In genomic region chr6:91156062-91156461, GRCm38 (mm10) we compare ENCODE assay signal across 8 mouse cellular contexts. TPM values are rescaled to one million over a fixed set of nuclear protein-coding genes. Genes with fewer than 3 reads are reported as not detected.
DNase-seq lines count a peak whose midpoint lies in the region; ATAC-seq and TF ChIP-seq lines count a peak whose summit lies in the region.

No protein-coding gene starts in this region.

- TF ChIP-seq CTCF in intestine, postnatal 0 days (IDR thresholded peaks at IDR 0.05; ENCODE audit: low read depth): no peak

- peak overlapping the region; percentile 59 for H3K4me3 ChIP-seq in forebrain, embryonic 11.5 days (ENCODE audit: low read depth, low read length)
- peak overlapping the region; percentile 65 for H3K4me3 ChIP-seq in intestine, postnatal 0 days (ENCODE audit: low read depth, low read length)
- H3K4me3 ChIP-seq in neural tube, embryonic 14.5 days (ENCODE audit: low read depth, low read length): peak overlapping the region; percentile 63

- no peak overlapping the region; the same call in 1 of the 2 replicates for H3K9ac ChIP-seq in forebrain, embryonic 11.5 days (ENCODE audit: low read length)
- H3K9ac ChIP-seq in intestine, postnatal 0 days (ENCODE audit: low read depth, low read length): no peak overlapping the region
- H3K9ac ChIP-seq in neural tube, embryonic 14.5 days (replicated peaks; ENCODE audit: low read depth, low read length): no peak overlapping the region

- peak; percentile 79 for DNase-seq in layer of hippocampus, adult 9-11 months
- DNase-seq in layer of hippocampus, postnatal 14 days (ENCODE audit: low spot score in 2 of 2): no peak
- DNase-seq in forebrain, embryonic 11.5 days (ENCODE audit: low spot score): no peak
- no peak for DNase-seq in gastrocnemius, postnatal 25 days
- DNase-seq in spleen, postnatal 10 days (ENCODE audit: low spot score in 2 of 2): no peak

- peak overlapping the region; percentile 18; the same call in 1 of the 2 replicates for H3K27ac ChIP-seq in forebrain, embryonic 11.5 days (ENCODE audit: low read depth, low read length)
- no peak overlapping the region for H3K27ac ChIP-seq in intestine, postnatal 0 days (ENCODE audit: low read depth, low read length)
- H3K27ac ChIP-seq in neural tube, embryonic 14.5 days (ENCODE audit: low read depth, low read length): peak overlapping the region; percentile 85

- H3K4me2 ChIP-seq in forebrain, embryonic 11.5 days (ENCODE audit: low read depth, low read length, severe bottlenecking): peak overlapping the region; percentile 85
- peak overlapping the region; percentile 92 for H3K4me2 ChIP-seq in intestine, postnatal 0 days (replicated peaks; ENCODE audit: low read depth)
- H3K4me2 ChIP-seq in neural tube, embryonic 14.5 days (ENCODE audit: low read depth, low read length): peak overlapping the region; percentile 70

- no peaks in the 10 kb centered on the region for H3K27me3 ChIP-seq in forebrain, embryonic 11.5 days (ENCODE audit: control insufficient read depth, insufficient read depth, low read length)
- H3K27me3 ChIP-seq in intestine, postnatal 0 days (replicated peaks; ENCODE audit: control insufficient read depth, insufficient read depth, low read length): 0 out of 2 replicates have a peak, but pooled peaks cover 4% of the 10 kb centered on the region
- H3K27me3 ChIP-seq in neural tube, embryonic 14.5 days (ENCODE audit: control insufficient read depth, insufficient read depth, low read length): no peaks in the 10 kb centered on the region

- no peaks in the 10 kb centered on the region for H3K36me3 ChIP-seq in forebrain, embryonic 11.5 days (ENCODE audit: control insufficient read depth, insufficient read depth, low read length)
- H3K36me3 ChIP-seq in intestine, postnatal 0 days (ENCODE audit: control insufficient read depth, insufficient read depth): no peaks in the 10 kb centered on the region; the same call in 1 of the 2 replicates
- H3K36me3 ChIP-seq in neural tube, embryonic 14.5 days (ENCODE audit: control insufficient read depth, insufficient read depth, low read length): no peaks in the 10 kb centered on the region

- no peaks in the 10 kb centered on the region for H3K9me3 ChIP-seq in forebrain, embryonic 11.5 days (ENCODE audit: control insufficient read depth, low read length)
- no peaks in the 10 kb centered on the region for H3K9me3 ChIP-seq in intestine, postnatal 0 days (ENCODE audit: control insufficient read depth)
- H3K9me3 ChIP-seq in neural tube, embryonic 14.5 days (ENCODE audit: control insufficient read depth, low read length): no peaks in the 10 kb centered on the region

- H3K4me1 ChIP-seq in forebrain, embryonic 11.5 days (replicated peaks; ENCODE audit: control insufficient read depth, insufficient read depth, low read length): peaks cover 12% of the 10 kb centered on the region; the same call in 1 of the 2 replicates
- H3K4me1 ChIP-seq in intestine, postnatal 0 days (replicated peaks; ENCODE audit: control insufficient read depth, insufficient read depth, low read length): peaks cover 13% of the 10 kb centered on the region; the same call in 1 of the 2 replicates
- H3K4me1 ChIP-seq in neural tube, embryonic 14.5 days (ENCODE audit: control insufficient read depth, insufficient read depth, low read length): peaks cover 54% of the 10 kb centered on the region

- 22% methylated on average over 4 of the region's 4 CpGs for WGBS in forebrain, embryonic 11.5 days
- WGBS in intestine, postnatal 0 days: 19% methylated on average over 4 of the region's 4 CpGs
- 12% methylated on average over 4 of the region's 4 CpGs for WGBS in neural tube, embryonic 14.5 days

- no peak for ATAC-seq in forebrain, embryonic 11.5 days (replicated peaks; ENCODE audit: low FRiP score)
- ATAC-seq in intestine, postnatal 0 days: no peak
- ATAC-seq in neural tube, embryonic 14.5 days (ENCODE audit: low read depth): no peak
- no peak for ATAC-seq in cerebellum, adult (ENCODE audit: insufficient number of reproducible peaks, low FRiP score, low TSS enrichment)

RNA-seq across cellular contexts. Expression of gene Hdac11, which starts 0.4 kb away (rescaled TPM):
- total RNA-seq in layer of hippocampus, postnatal 14 days (2021): 100 to 1,000 TPM; 112 to 113 TPM
- polyA plus RNA-seq in forebrain, embryonic 11.5 days (2014; fragmentation: Nextera tagmentation; extraction: Ambion mirVana): 12.5 and 14.5 TPM in 2 replicates
- 4.2 and 4.8 TPM in 2 replicates for polyA plus RNA-seq in intestine, postnatal 0 days (2015; fragmentation: Nextera tagmentation; extraction: Ambion mirVana)
- 43.0 and 50.0 TPM in 2 replicates for polyA plus RNA-seq in neural tube, embryonic 14.5 days (2014; fragmentation: Nextera tagmentation; extraction: Ambion mirVana)
- 1 to 10 TPM; 5.9 to 6.0 TPM for total RNA-seq in gastrocnemius, postnatal 25 days (2021)

RNA-seq across cellular contexts. Expression of gene Nup210, which starts 39.4 kb away (rescaled TPM):
- 10 to 100 TPM; 26.2 to 30.0 TPM for total RNA-seq in layer of hippocampus, postnatal 14 days (2021)
- polyA plus RNA-seq in forebrain, embryonic 11.5 days (2014; fragmentation: Nextera tagmentation; extraction: Ambion mirVana): 31.9 and 37.4 TPM in 2 replicates
- 2.8 TPM in 2 replicates for polyA plus RNA-seq in intestine, postnatal 0 days (2015; fragmentation: Nextera tagmentation; extraction: Ambion mirVana)
- polyA plus RNA-seq in neural tube, embryonic 14.5 days (2014; fragmentation: Nextera tagmentation; extraction: Ambion mirVana): 18.3 and 21.5 TPM in 2 replicates
- 10 to 100 TPM; 20.1 to 21.6 TPM for total RNA-seq in gastrocnemius, postnatal 25 days (2021)

RNA-seq across cellular contexts. Expression of gene Fbln2, which starts 56.2 kb away (rescaled TPM):
- total RNA-seq in layer of hippocampus, postnatal 14 days (2021): 10 to 100 TPM; 11.4 to 13.1 TPM
- 38.9 and 42.4 TPM in 2 replicates for polyA plus RNA-seq in forebrain, embryonic 11.5 days (2014; fragmentation: Nextera tagmentation; extraction: Ambion mirVana)
- polyA plus RNA-seq in intestine, postnatal 0 days (2015; fragmentation: Nextera tagmentation; extraction: Ambion mirVana): 19.5 and 24.1 TPM in 2 replicates
- 9.1 and 32.5 TPM in 2 replicates for polyA plus RNA-seq in neural tube, embryonic 14.5 days (2014; fragmentation: Nextera tagmentation; extraction: Ambion mirVana)
- total RNA-seq in gastrocnemius, postnatal 25 days (2021): 10 to 100 TPM; 47.7 to 50.2 TPM
